Mouse (Mus musculus) intestine, embryonic 15.5 days (tissue): ENCODE measurements around the gene Ndufaf8. TPM values are rescaled to one million over a fixed set of nuclear protein-coding genes. Genes with fewer than 3 reads are reported as not detected.

Experiments
- ATAC-seq: fragments of 200-750 bp; cut with Nextera tagmentation; 2 replicates; pipeline ENCODE4 v1.8.0; 2017; ENCODE audit warnings: moderate TSS enrichment, moderate library complexity
- H3K27ac ChIP-seq: fragments of 300-500 bp; sonication (generic); 2 replicates; pipeline ENCODE4 v1.5.1; 2015; ENCODE audit warnings: mild to moderate bottlenecking, inconsistent platforms
- H3K27me3 ChIP-seq: fragments of 300-500 bp; sonication (generic); replicated peaks from 2 replicates; pipeline ENCODE4 v1.6.1; 2015; ENCODE audit warnings: inconsistent platforms
- H3K36me3 ChIP-seq: fragments of 300-500 bp; sonication (generic); 2 replicates; pipeline ENCODE4 v1.6.1; 2015; ENCODE audit warnings: inconsistent platforms
- H3K4me1 ChIP-seq: fragments of 300-500 bp; sonication (generic); replicated peaks from 2 replicates; pipeline ENCODE4 v1.6.1; 2015; ENCODE audit warnings: inconsistent platforms
- H3K4me2 ChIP-seq: fragments of 300-500 bp; sonication (generic); replicated peaks from 2 replicates; pipeline ENCODE4 v1.6.1; 2015; ENCODE audit warnings: mild to moderate bottlenecking, inconsistent platforms
- H3K4me3 ChIP-seq: fragments of 300-500 bp; sonication (generic); replicated peaks from 2 replicates; pipeline ENCODE4 v1.5.1; 2015; ENCODE audit warnings: inconsistent platforms
- H3K9ac ChIP-seq: fragments of 300-500 bp; sonication (generic); 2 replicates; pipeline ENCODE4 v1.6.1; 2015; ENCODE audit warnings: inconsistent platforms
- H3K9me3 ChIP-seq: fragments of 300-500 bp; sonication (generic); 2 replicates; pipeline ENCODE4 v1.6.1; 2016; ENCODE audit warnings: inconsistent platforms
- WGBS: fragments of 180-500 bp; shearing (Covaris S2); methylation state at CpG from one replicate; pipeline ENCODE4 v1.1.7; 2015; 5-methylcytosine and 5-hydroxymethylcytosine counted together
- polyA plus RNA-seq: library from polyadenylated mRNA; unstranded; fragments of >200 nt; fragmentation: Nextera tagmentation; extraction: Ambion mirVana; gene quantifications from 2 replicates; pipeline ENCODE4 v1.2.1, GENCODE M21; 2015

Gene Ndufaf8
- polyA plus RNA-seq, 1 experiment from 2014 or later: 90.8 TPM

DNA sequence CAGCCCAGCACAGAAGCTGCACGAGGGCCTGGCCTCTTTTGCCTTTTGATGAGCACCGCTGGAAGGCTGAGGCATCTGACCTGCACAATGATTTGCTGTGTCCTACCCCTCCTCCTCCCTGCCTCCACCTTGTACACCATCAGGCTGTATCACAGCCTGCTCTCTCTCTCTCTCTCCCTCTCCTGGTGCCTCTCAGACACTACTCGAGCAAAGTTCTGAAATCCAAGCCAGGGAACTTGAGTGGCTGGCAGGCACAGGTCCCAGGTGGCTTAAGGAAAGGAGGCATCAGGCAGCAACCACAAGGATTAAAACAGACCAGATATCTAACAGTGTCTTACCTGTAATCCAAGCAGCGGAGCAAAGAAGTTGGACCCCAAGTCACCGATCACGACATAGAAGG, 41.5 kb downstream of the Ndufaf8 start:
- Histone ChIP-seq H3K9ac (no peak overlapping the region), H3K9me3 (no peaks in the 10 kb centered on the region), H3K27ac (no peak overlapping the region), H3K36me3 (0 out of 2 replicates have a peak, but pooled peaks cover 7% of the 10 kb centered on the region), H3K27me3 (no peaks in the 10 kb centered on the region), H3K4me2 (no peak overlapping the region), H3K4me1 (peaks cover 37% of the 10 kb centered on the region), H3K4me3 (no peak overlapping the region)
- no peak for ATAC-seq
- WGBS: 68% methylated on average over 6 of the region's 6 CpGs

DNA sequence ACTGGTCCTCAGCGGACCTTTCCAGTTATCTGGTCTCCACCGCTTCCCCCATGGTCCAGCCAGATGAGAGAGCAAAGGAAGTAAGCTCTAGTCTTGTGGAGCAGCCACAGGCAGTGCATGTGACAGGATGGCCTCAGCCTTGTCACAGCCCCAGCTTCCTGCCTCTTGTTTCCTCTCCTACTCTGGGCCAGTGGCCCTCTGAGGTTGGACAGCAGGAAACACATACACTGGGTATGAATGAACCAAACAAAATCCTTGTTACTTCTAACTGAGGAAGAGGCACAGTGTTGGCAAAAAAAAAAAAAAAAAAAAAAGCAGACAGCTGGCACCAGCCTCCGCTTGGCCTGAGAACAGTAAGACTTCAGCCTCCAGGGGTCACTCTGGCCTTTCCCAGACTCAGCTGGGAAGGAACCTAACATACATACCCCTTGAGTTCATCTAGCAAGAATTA, 43.9 kb downstream of the Ndufaf8 start:
- H3K9me3 ChIP-seq: no peaks in the 10 kb centered on the region
- H3K4me2 ChIP-seq: no peak overlapping the region
- peak overlapping the region; percentile 41; the same call in 1 of the 2 replicates for H3K27ac ChIP-seq
- no peak overlapping the region for H3K9ac ChIP-seq
- H3K4me1 ChIP-seq: peaks cover 24% of the 10 kb centered on the region
- no peaks in the 10 kb centered on the region for H3K27me3 ChIP-seq
- 80% methylated on average over 3 of the region's 3 CpGs for whole genome bisulfite sequencing
- H3K4me3 ChIP-seq: no peak overlapping the region
- ATAC-seq: peak; percentile 60; the same call in 1 of the 2 replicates
- 0 out of 2 replicates have a peak, but pooled peaks cover 7% of the 10 kb centered on the region for H3K36me3 ChIP-seq

DNA sequence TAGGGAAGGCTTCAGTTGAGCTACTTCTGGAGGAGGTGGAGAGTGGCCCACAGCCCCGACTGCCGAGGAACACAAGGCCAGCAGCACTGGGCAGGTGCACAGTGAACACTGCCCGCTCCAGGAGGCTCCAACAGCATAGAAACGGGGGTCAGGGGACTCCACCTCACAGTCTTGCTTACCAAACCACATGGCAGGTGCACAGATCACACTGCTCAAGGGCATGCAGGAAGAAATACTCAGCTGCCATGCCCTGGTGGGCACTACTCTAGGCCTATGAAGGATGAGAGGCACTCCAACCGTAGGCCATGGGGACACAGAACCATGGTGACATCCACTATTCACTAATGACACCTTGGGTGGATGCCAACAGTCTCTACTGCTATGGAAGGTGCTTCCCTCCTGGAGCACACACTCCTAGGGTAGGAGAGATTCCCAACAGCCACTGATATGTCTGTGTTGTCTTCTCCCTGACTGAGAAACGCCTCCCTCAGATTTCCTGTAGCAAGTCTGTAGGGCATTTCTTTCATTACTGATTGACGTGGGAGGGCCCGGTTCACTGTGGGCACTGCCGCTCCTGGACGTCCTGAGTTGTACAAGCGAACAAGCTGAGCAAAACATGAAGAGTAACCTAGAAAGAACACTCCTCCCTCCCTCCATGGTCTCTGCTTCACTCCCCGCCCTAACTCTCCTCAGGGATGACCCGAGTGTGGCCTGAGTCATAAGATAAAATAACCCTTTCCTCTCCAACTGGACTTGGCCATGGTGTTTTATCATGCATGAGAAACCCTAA, 45.2 kb downstream of the Ndufaf8 start:
- 62% methylated on average over 13 of the region's 13 CpGs for WGBS

DNA sequence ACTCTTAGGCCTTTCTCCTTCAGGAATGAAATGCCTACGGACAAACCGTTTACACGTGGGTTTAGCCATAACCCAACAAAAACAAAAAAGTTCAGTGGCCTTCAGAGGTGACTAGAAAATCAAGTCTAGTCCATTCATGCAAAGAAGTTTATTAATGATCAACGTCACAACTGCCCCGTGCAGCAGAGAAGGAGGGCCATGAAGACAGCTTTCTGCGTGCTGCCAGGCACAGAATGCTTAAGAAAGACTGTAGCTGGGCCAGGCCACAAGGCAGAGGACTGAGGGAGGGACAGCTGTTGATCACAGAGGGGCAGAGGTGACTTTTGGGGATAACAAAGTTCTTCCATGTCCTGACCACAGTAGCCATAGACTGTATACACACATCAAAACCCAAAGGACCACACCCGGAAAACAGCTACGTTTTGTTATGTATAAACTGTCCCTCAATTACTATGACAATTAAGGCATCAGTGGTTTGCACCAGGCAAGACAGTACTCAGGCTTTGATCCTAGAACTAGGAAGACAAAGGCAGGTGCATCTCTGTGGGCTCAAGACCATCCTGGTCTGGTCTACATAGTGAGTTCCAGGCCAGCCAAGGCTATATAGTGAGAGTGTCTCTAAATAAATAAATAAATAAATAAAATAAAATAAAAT, 49.6 kb downstream of the Ndufaf8 start:
- H3K27me3 ChIP-seq: no peaks in the 10 kb centered on the region
- 70% methylated on average over 8 of the region's 8 CpGs for WGBS
- 0 out of 2 replicates have a peak, but pooled peaks cover 5% of the 10 kb centered on the region for H3K36me3 ChIP-seq
- peaks cover 20% of the 10 kb centered on the region for H3K4me1 ChIP-seq
- no peak for ATAC-seq
- no peak overlapping the region for H3K9ac ChIP-seq
- H3K9me3 ChIP-seq: no peaks in the 10 kb centered on the region
- no peak overlapping the region for H3K4me3 ChIP-seq
- H3K27ac ChIP-seq: no peak overlapping the region
- H3K4me2 ChIP-seq: no peak overlapping the region

More for the DNA sequence above, 45.2 kb downstream of the Ndufaf8 start:
- H3K4me3 ChIP-seq: no peak overlapping the region
- peaks cover 11% of the 10 kb centered on the region; the same call in 1 of the 2 replicates for H3K4me1 ChIP-seq
- H3K9me3 ChIP-seq: no peaks in the 10 kb centered on the region
- no peak overlapping the region for H3K9ac ChIP-seq
- H3K27ac ChIP-seq: 0 out of 2 replicates have a peak overlapping the region, but pooled peaks have one; percentile 36
- H3K36me3 ChIP-seq: 0 out of 2 replicates have a peak, but pooled peaks cover 5% of the 10 kb centered on the region
- H3K4me2 ChIP-seq: no peak overlapping the region
- no peak for ATAC-seq
- no peaks in the 10 kb centered on the region for H3K27me3 ChIP-seq

DNA sequence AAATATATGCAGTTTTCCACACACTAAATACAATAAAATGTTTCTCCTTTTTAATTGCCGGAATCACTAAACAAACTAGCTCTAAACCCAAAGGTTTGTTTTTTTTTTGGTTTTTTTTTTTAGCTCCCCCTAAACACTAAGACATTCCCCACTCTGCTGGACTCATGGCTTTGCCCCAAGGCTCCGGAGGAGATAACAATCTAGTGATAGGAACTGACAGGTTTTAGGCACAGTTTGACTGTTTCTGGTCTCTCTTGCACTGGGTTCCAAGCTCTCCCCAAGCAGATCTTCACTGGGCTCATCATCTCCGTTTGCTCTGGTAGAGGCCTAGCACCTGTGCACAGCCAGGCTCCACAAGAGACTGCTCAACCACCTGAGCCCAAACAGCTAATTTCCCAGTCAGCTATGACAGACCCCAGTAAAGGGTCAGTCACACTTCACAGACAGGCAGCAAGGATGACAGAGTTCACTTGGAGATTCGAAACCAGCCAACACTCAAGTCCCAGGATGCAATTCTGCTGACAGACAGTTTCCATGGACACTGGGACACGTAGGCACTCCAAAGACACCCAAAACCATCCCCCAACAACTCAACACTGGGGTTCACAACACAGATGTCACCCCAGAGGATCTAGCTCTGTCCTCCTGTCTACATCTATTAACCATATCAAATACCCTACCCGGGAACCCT, 50.9 kb downstream of the Ndufaf8 start:
- 41% methylated on average over 6 of the region's 6 CpGs for WGBS
- no peaks in the 10 kb centered on the region for H3K27me3 ChIP-seq
- 0 out of 2 replicates have a peak, but pooled peaks cover 2% of the 10 kb centered on the region for H3K36me3 ChIP-seq
- H3K9ac ChIP-seq: peak overlapping the region; percentile 38; the same call in 1 of the 2 replicates
- H3K9me3 ChIP-seq: no peaks in the 10 kb centered on the region
- peak overlapping the region; percentile 79 for H3K4me3 ChIP-seq
- no peak overlapping the region for H3K27ac ChIP-seq
- ATAC-seq: no peak
- H3K4me1 ChIP-seq: peaks cover 12% of the 10 kb centered on the region
- peak overlapping the region; percentile 77 for H3K4me2 ChIP-seq

Other genes starting within 250 kb of the Ndufaf8 start
- 88.0 and 91.1 TPM in 2 replicates for gene Chmp6, start 185.5 kb upstream of the Ndufaf8 start, polyA plus RNA-seq
- gene Baiap2, start 156.2 kb upstream of the Ndufaf8 start, polyA plus RNA-seq: 12.0 and 13.1 TPM in 2 replicates
- gene Aatk, start 51.8 kb upstream of the Ndufaf8 start, polyA plus RNA-seq: 3.1 and 3.4 TPM in 2 replicates
- 14.2 and 19.7 TPM in 2 replicates for gene Cep131, start 12.1 kb upstream of the Ndufaf8 start, polyA plus RNA-seq
- 15.4 and 17.7 TPM in 2 replicates for gene Tepsin, start 197 bp upstream of the Ndufaf8 start, polyA plus RNA-seq
- gene Slc38a10, start 52.4 kb downstream of the Ndufaf8 start, polyA plus RNA-seq: 81.8 and 88.2 TPM in 2 replicates
- 5.8 and 7.1 TPM in 2 replicates for gene Bahcc1, start 134.0 kb downstream of the Ndufaf8 start, polyA plus RNA-seq
- 2,607 and 2,658 TPM in 2 replicates for gene Actg1, start 249.6 kb downstream of the Ndufaf8 start, polyA plus RNA-seq